Mouse (Mus musculus): ENCODE data around the gene Olfr825.
"Not testable (repeated sequence)": the region's sequence is repeated elsewhere in the genome, so short reads cannot be mapped to it uniquely, and the experiment has no call there.

Olfr825 gene

DNA sequence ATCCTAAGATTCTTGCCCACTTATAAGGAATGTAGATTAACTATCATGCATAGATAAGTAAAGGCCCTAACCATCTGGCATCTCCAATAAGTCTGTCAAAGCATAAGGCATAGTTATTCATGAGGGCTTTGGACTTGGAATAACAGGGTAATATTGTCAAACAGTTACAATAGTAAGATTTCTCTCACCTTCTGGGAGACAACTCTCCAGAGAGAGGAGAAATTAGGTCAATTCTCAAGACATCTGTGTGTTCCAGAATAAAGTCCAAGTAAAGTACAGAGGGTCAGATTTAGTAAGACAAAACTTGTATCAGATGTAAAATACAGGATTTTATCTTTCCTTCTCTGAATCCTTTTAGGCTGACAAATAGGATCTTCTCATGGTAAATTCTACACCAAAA, at the start of gene Olfr825:
TSS of gene Olfr825 (minus strand) at position 101 of the 400 bp plus-strand sequence.
- in situ Hi-C loops (cut with MboI, MseI): no loop called here

DNA sequence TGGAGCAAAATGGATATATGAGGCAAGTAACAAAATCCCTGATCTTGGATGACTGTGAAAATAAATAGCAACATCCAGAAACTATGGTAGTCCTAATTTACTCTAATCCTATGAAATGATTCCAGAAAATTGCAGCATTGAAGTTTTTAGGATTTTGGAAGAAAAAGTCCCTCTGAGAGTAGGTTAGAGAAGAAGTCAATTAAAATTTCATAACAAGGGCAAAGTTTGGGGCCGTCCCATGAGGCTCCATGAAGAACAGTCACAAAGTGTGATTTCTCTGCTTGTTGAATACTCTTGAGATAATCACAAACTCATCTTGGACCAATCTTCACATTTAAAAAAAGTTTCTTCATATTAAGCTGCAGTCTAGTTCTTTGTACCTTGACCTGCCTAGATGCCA, 47.7 kb upstream of the Olfr825 start, which contains the start of gene Olfr827:
TSS of gene Olfr827 (minus strand) at position 101 of the 400 bp plus-strand sequence.
- in situ Hi-C loops (cut with MboI, MseI): no loop called here

DNA sequence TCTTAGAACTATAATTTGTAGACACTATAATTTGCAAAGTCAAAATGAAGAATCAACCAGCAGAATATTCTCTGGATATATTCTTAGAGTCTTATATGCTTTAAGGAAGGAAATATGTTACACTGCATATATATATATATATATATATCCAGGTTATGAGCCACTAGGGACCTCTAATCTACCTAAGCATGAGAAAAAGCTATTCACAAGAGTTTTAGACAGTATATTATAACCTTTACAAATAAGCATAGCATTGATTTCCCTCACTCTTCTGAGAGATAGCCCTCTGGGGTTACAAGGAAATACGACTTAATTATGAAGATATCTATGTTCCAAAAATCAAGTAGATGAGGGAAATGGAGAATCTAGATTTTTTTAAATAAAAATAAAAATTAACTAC, 17.5 kb upstream of the Olfr825 start, which contains the start of gene Olfr826:
TSS of gene Olfr826 (minus strand) at position 101 of the 400 bp plus-strand sequence.
- in situ Hi-C loops (cut with MboI, MseI): no loop called here

DNA sequence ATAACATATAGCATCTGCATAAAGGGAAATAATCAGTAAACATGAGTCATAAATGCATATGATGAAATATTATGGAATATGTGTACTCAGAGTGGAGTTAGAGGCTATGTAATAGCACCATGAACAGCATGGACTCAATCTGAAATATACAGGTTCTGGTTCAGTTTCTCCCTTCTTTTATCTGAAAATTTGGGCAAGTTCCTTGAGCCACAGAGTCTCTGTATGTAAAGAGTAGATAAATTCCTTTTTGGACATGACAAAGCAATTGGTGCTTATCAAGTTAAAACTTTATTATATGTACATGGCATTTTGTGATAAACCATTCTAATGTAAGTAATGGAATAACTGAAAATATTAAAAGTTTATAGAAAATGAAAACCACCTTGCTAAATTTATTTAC, 1.4 kb downstream of the Olfr825 start:
- in situ Hi-C loops (cut with MboI, MseI): no loop called here

DNA sequence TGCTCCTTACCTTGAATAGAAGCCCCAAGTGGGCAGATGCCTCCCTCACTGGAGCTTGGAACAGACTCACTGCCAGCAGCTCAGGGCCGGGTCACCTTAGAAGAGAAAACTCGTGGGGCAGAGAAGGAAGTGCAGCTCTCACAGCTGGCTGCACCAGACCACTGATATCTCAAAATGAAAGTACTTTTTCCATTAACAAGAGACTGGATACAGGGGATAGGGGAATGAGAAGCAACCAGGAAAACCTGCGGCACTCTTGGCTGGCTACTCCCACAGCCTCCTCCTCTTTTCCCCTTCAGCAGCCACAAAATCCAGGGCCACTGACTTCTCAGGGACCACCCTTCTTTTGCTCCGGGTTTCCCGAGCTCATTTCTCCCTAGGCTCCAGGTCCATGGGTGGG, 22.4 kb downstream of the Olfr825 start:
- in situ Hi-C loops (cut with MboI, MseI): no loop called here

DNA sequence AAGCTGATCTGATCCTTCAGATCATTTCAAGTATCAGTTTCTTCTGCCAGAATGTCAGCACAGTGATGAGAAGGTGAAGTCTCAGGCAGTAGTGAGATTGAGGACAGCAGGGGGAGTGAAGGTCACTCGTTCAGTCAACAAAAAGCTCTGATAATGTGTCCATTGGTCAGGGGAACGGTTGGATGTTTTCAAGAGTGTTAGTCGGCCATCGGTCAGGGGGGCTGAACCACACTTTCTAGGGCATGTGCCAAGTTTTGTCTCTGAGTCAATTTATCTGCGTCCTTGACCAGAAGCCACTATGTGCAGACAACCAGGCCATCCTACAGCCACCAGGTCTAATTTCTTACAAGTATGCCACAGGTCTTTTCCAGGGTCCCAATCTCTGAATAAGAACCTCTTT, 24.1 kb downstream of the Olfr825 start:
- in situ Hi-C loops (cut with MboI, MseI): not testable (repeated sequence)

DNA sequence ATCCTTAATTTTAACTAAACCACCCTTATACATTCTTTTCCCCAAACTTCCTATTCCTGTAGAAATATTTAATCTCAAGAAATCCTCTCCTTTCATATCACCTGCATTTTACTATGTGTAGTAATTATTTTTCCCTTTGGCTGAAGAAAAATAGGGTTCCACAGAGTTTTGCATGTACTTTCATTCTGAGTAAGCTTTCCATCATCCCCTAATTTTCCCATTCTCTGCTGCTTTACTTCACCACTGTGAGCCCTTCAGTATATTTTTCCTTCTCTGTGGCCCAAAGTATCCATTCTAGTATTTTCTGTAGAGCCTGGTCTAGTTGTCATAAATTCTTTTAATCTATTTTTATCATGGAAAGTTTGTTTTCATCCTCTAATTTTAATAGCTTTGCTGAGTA, 31.8 kb downstream of the Olfr825 start:
- in situ Hi-C loops (cut with MboI, MseI): no loop called here

DNA sequence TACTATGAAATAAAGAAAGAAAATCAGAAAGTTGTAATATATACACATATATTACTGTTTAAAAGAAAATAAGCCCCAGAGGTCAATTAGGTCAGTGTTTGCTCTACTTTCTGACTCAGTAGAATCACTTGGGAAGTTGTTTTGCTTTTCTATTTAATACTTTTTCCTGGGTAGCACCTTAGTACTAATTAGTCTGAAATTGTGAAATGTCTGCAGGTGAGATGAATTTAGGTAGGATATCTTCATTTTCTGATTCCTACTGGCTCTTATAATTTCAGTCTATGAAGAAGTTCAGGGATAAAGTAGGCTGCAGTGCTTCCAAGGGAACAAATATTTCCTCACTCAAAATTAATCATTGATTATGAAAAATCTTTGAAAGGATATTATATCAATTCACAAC, 36.7 kb downstream of the Olfr825 start, which contains the start of gene Olfr824:
TSS of gene Olfr824 (minus strand) at position 101 of the 400 bp plus-strand sequence.
- in situ Hi-C loops (cut with MboI, MseI): not testable (repeated sequence)

DNA sequence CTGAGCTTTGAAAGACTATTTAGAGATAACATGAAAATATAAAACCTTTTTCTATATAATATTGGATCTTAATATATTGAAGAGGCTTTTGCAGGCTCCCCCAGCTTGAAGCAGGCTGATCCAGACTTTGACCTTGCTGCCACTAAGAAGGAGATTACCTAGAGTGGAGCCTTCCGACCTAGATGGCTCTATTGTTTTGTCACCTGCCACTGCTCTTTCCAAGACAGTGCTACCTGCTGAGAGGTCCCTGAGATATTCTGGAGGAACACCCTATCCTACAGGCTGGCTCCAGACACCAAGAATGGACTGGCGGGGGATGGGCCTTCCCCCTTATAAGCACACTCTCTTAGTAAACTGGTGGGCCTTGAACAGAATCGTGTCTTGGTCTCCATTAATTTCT, 50.5 kb downstream of the Olfr825 start:
- in situ Hi-C loops (cut with MboI, MseI): not testable (repeated sequence)

DNA sequence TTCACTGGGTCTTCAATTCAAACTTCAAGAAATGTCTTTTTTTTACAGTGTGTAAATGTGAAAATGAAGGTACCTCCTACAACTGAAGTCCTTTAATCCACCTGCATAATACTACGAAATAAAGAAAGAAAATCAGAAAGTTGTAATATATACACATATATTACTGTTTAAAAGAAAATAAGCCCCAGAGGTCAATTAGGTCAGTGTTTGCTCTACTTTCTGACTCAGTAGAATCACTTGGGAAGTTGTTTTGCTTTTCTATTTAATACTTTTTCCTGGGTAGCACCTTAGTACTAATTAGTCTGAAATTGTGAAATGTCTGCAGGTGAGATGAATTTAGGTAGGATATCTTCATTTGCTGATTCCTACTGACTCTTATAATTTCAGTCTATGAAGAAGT, 51.3 kb downstream of the Olfr825 start, which contains the start of gene Olfr823:
TSS of gene Olfr823 (minus strand) at position 101 of the 400 bp plus-strand sequence.
- in situ Hi-C loops (cut with MboI, MseI): not testable (repeated sequence)
